10 mouse cellular contexts compared by ENCODE assay signal in the genomic region with DNA sequence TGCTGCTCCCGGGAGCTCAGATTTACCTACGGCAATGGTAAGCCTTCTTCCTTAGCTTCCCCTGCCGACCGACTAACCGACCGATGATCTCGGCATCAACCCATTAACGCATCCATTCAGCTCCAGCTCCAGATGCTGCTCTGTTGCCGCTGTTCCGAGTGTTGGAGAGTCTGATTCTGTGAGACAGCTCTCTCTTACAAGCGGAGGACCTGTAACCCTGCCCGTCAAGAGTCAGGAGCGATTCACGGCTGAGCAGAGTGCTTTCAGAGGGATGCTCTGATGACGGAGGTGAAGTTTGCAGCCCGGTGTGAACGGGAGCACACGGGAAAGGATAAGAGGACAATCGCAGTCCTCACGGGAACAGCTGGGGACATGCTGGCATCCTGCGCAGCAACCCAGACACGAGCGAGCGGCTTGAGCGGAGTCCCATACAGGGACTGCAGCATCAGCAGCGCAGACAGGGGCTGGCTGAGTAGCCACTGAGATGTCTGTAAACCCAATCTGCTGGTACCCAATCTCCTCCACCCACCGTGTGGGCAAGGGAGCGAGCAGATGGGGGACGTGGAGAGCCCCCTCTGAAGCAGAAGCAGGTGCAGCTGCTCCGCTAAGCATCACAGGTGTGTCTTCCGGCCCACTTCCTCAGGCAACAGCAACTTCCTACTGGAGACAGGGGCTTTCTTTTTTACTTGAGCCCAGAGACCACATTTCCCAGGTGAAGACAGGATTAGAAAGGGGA.
DNase-seq lines count a peak whose midpoint lies in the region; ATAC-seq lines count a peak whose summit lies in the region.
"Had no signal": no experiment of that assay in that cellular context is flagged by ENCODE, and none has a peak within 500 bp of the region (broad histone marks: within the 10 kb centered on the region; RNA-seq: fewer than 3 reads in every experiment).

No protein-coding gene starts in this region.

- peak; percentile 48 for ATAC-seq in frontal cortex, adult (ENCODE audit: low TSS enrichment)
- 0 out of 2 replicates have a peak, but pooled peaks have one; percentile 22 for ATAC-seq in forebrain, embryonic 11.5 days (replicated peaks; ENCODE audit: low FRiP score)
- peak; percentile 38 for ATAC-seq in midbrain, embryonic 12.5 days (ENCODE audit: low FRiP score, low read depth)

- 49% methylated on average over 31 of the region's 31 CpGs for WGBS in forebrain, embryonic 11.5 days
- 46% methylated on average over 31 of the region's 31 CpGs for WGBS in midbrain, embryonic 12.5 days

- no peaks in the 10 kb centered on the region for H3K9me3 ChIP-seq in forebrain, embryonic 11.5 days (ENCODE audit: control insufficient read depth, low read length)
- no peaks in the 10 kb centered on the region for H3K9me3 ChIP-seq in midbrain, embryonic 12.5 days
- H3K9me3 ChIP-seq: liver, embryonic 15.5 days had no signal

- DNase-seq in frontal cortex, postnatal 25 days (ENCODE audit: low spot score in 2 of 2), result no peak
- peak; percentile 19 for DNase-seq in ES-CJ7 (ENCODE audit: low read depth, low spot score)
- DNase-seq in forebrain, embryonic 11.5 days (ENCODE audit: low spot score), result no peak
- no peak for DNase-seq in spleen, adult 18-20 months
- no peak for DNase-seq in spleen, postnatal 4 days (ENCODE audit: low spot score in 2 of 2)
- DNase-seq in urinary bladder, postnatal 4 days (ENCODE audit: low spot score in 2 of 2), result no peak

- peak overlapping the region; percentile 15; the same call in 1 of the 2 replicates for H3K27ac ChIP-seq in forebrain, embryonic 11.5 days (ENCODE audit: low read depth, low read length)
- H3K27ac ChIP-seq in midbrain, embryonic 12.5 days (replicated peaks), result peak overlapping the region; percentile 64
- H3K27ac ChIP-seq: liver, embryonic 15.5 days had no signal

- peaks cover 30% of the 10 kb centered on the region for H3K4me1 ChIP-seq in forebrain, embryonic 11.5 days (replicated peaks; ENCODE audit: control insufficient read depth, insufficient read depth, low read length)
- H3K4me1 ChIP-seq in midbrain, embryonic 12.5 days, result peaks cover 53% of the 10 kb centered on the region

- peak overlapping the region; percentile 43; the same call in 1 of the 2 replicates for H3K9ac ChIP-seq in forebrain, embryonic 11.5 days (ENCODE audit: low read length)
- peak overlapping the region; percentile 46 for H3K9ac ChIP-seq in midbrain, embryonic 12.5 days (replicated peaks)
- H3K9ac ChIP-seq: liver, embryonic 15.5 days had no signal

- peak overlapping the region; percentile 46; the same call in 1 of the 2 replicates for H3K4me2 ChIP-seq in forebrain, embryonic 11.5 days (ENCODE audit: low read depth, low read length, severe bottlenecking)
- peak overlapping the region; percentile 52 for H3K4me2 ChIP-seq in midbrain, embryonic 12.5 days (replicated peaks)

- peak overlapping the region; percentile 13; the same call in 1 of the 2 replicates for H3K4me3 ChIP-seq in forebrain, embryonic 11.5 days (ENCODE audit: low read depth, low read length)
- H3K4me3 ChIP-seq in midbrain, embryonic 12.5 days, result peak overlapping the region; percentile 31
- H3K4me3 ChIP-seq: liver, embryonic 15.5 days had no signal

- H3K27me3 ChIP-seq in forebrain, embryonic 11.5 days (ENCODE audit: control insufficient read depth, insufficient read depth, low read length), result peaks cover 5% of the 10 kb centered on the region; the same call in 1 of the 2 replicates
- H3K27me3 ChIP-seq in midbrain, embryonic 12.5 days, result no peaks in the 10 kb centered on the region
- H3K27me3 ChIP-seq: CH12.LX had no signal

- no peaks in the 10 kb centered on the region for H3K36me3 ChIP-seq in forebrain, embryonic 11.5 days (ENCODE audit: control insufficient read depth, insufficient read depth, low read length)
- 0 out of 2 replicates have a peak, but pooled peaks cover 2% of the 10 kb centered on the region for H3K36me3 ChIP-seq in midbrain, embryonic 12.5 days
- H3K36me3 ChIP-seq: liver, embryonic 15.5 days had no signal
